In the genomic region with DNA sequence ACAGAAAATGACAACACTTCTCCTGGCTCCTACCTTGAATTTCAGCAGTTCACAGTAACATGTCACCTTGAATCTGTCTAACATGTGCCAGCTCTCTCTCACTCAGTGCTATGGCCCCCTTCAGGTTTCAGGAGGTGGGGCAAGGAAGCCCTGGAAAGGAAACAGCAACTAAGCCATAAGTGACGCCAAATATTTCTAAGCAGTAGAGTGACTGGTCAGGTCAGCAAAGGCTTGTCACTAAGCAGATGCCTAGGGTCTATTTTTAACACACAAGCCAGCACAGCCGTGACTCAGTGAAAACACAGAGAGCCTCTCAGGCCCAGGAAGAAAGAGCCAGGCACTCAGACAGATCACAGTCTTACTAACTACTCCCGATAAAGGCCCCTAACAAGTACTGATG, we compare ENCODE assay signal across 9 mouse cellular contexts. TPM values are rescaled to one million over a fixed set of nuclear protein-coding genes. Genes with fewer than 3 reads are reported as not detected.
DNase-seq lines count a peak whose midpoint lies in the region; ATAC-seq and TF ChIP-seq lines count a peak whose summit lies in the region.
"Had no signal": no experiment of that assay in that cellular context is flagged by ENCODE, and none has a peak within 500 bp of the region (broad histone marks: within the 10 kb centered on the region; RNA-seq: fewer than 3 reads in every experiment).

No protein-coding gene starts in this region.

- H3K4me3 ChIP-seq in hindbrain, postnatal 0 days (ENCODE audit: low read length): no peak overlapping the region
- no peak overlapping the region for H3K4me3 ChIP-seq in hindbrain, embryonic 14.5 days (replicated peaks; ENCODE audit: low read length)
- no peak overlapping the region for H3K4me3 ChIP-seq in midbrain, embryonic 14.5 days (replicated peaks; ENCODE audit: low read depth, low read length)
- H3K4me3 ChIP-seq: midbrain, embryonic 12.5 days had no signal

- 73% methylated on average over 3 of the region's 3 CpGs for WGBS in hindbrain, postnatal 0 days
- WGBS in hindbrain, embryonic 14.5 days: 82% methylated on average over 3 of the region's 3 CpGs
- 84% methylated on average over 3 of the region's 3 CpGs for WGBS in midbrain, embryonic 14.5 days

- H3K4me2 ChIP-seq in hindbrain, postnatal 0 days (ENCODE audit: low read depth, low read length): no peak overlapping the region
- no peak overlapping the region for H3K4me2 ChIP-seq in hindbrain, embryonic 14.5 days (replicated peaks)
- H3K4me2 ChIP-seq in midbrain, embryonic 14.5 days (ENCODE audit: low read length): no peak overlapping the region
- H3K4me2 ChIP-seq: midbrain, embryonic 12.5 days had no signal

- no peak overlapping the region for H3K9ac ChIP-seq in hindbrain, postnatal 0 days (replicated peaks; ENCODE audit: low read length)
- H3K9ac ChIP-seq in hindbrain, embryonic 14.5 days: no peak overlapping the region
- H3K9ac ChIP-seq in midbrain, embryonic 14.5 days (replicated peaks; ENCODE audit: low read length): no peak overlapping the region
- H3K9ac ChIP-seq: midbrain, embryonic 12.5 days had no signal

- peaks cover 1% of the 10 kb centered on the region; the same call in 1 of the 2 replicates for H3K36me3 ChIP-seq in hindbrain, postnatal 0 days (ENCODE audit: insufficient read depth, low read length)
- peaks cover 3% of the 10 kb centered on the region for H3K36me3 ChIP-seq in hindbrain, embryonic 14.5 days (replicated peaks; ENCODE audit: control insufficient read depth, insufficient read depth)
- H3K36me3 ChIP-seq in midbrain, embryonic 14.5 days (ENCODE audit: control insufficient read depth, insufficient read depth, low read length): peaks cover 8% of the 10 kb centered on the region; the same call in 1 of the 2 replicates

- DNase-seq in hindbrain, postnatal 0 days (ENCODE audit: low spot score): no peak
- DNase-seq in hindbrain, embryonic 14.5 days (ENCODE audit: low spot score): no peak
- peak; percentile 73 to 76 for DNase-seq in heart, adult 9 months (ENCODE audit: low spot score in 2 of 2)
- peak; percentile 49 for DNase-seq in lung, postnatal 10 days
- no peak for DNase-seq in cerebellum, adult 9-11 months
- DNase-seq in kidney, postnatal 25 days: no peak
- DNase-seq in midbrain, embryonic 14.5 days: no peak

- ATAC-seq in hindbrain, postnatal 0 days: no peak
- no peak for ATAC-seq in hindbrain, embryonic 14.5 days (ENCODE audit: low FRiP score)
- peak; percentile 61 for ATAC-seq in activated CD4-positive, CD25-positive, alpha-beta regulatory T cell, adult 4 months
- ATAC-seq in midbrain, embryonic 14.5 days (ENCODE audit: low FRiP score, low TSS enrichment): no peak

- TF ChIP-seq CTCF in hindbrain, postnatal 0 days (IDR thresholded peaks at IDR 0.05; ENCODE audit: low read depth): peak; percentile 21; the same call in 1 of the 2 replicates

- no peaks in the 10 kb centered on the region for H3K27me3 ChIP-seq in hindbrain, postnatal 0 days (ENCODE audit: insufficient read depth, low read length)
- H3K27me3 ChIP-seq in hindbrain, embryonic 14.5 days (ENCODE audit: control insufficient read depth, insufficient read depth, low read length): no peaks in the 10 kb centered on the region
- no peaks in the 10 kb centered on the region for H3K27me3 ChIP-seq in midbrain, embryonic 14.5 days (ENCODE audit: control insufficient read depth, insufficient read depth, low read length)
- H3K27me3 ChIP-seq: midbrain, embryonic 12.5 days had no signal

- no peaks in the 10 kb centered on the region for H3K4me1 ChIP-seq in hindbrain, postnatal 0 days (ENCODE audit: insufficient read depth, low read length)
- H3K4me1 ChIP-seq in hindbrain, embryonic 14.5 days (replicated peaks; ENCODE audit: control insufficient read depth, insufficient read depth, low read length): no peaks in the 10 kb centered on the region
- H3K4me1 ChIP-seq in midbrain, embryonic 14.5 days (ENCODE audit: control insufficient read depth, insufficient read depth, low read length): no peaks in the 10 kb centered on the region

- H3K9me3 ChIP-seq in hindbrain, postnatal 0 days (ENCODE audit: low read length): no peaks in the 10 kb centered on the region
- no peaks in the 10 kb centered on the region for H3K9me3 ChIP-seq in hindbrain, embryonic 14.5 days (ENCODE audit: control insufficient read depth, low read length)
- H3K9me3 ChIP-seq in midbrain, embryonic 14.5 days (ENCODE audit: control insufficient read depth, low read length): no peaks in the 10 kb centered on the region
- H3K9me3 ChIP-seq: midbrain, embryonic 12.5 days had no signal

- H3K27ac ChIP-seq in hindbrain, postnatal 0 days: no peak overlapping the region
- no peak overlapping the region for H3K27ac ChIP-seq in hindbrain, embryonic 14.5 days
- H3K27ac ChIP-seq in midbrain, embryonic 14.5 days (replicated peaks; ENCODE audit: low read depth, low read length): no peak overlapping the region
- H3K27ac ChIP-seq: midbrain, embryonic 12.5 days had no signal

RNA-seq across cellular contexts. Expression of gene Fyco1, which starts 6.6 kb away (rescaled TPM):
- total RNA-seq in hindbrain, postnatal 0 days (2014; rRNA removed): 10.1 and 11.9 TPM in 2 replicates
- polyA plus RNA-seq in hindbrain, postnatal 0 days (2015; fragmentation: Nextera tagmentation; extraction: Ambion mirVana): 8.2 and 8.6 TPM in 2 replicates
- 8.4 and 12.7 TPM in 2 replicates for polyA plus RNA-seq in hindbrain, embryonic 14.5 days (2014; fragmentation: Nextera tagmentation; extraction: Ambion mirVana)
- polyA plus RNA-seq in activated CD4-positive, CD25-positive, alpha-beta regulatory T cell, adult 4 months (2017; shearing (Covaris generic)): 10 to 100 TPM; 27.8 to 29.5 TPM
- 9.7 and 10.2 TPM in 2 replicates for polyA plus RNA-seq in midbrain, embryonic 14.5 days (2014; fragmentation: Nextera tagmentation; extraction: Ambion mirVana)

RNA-seq across cellular contexts. Expression of gene Xcr1, which starts 16.7 kb away (rescaled TPM):
- not detected in 2 replicates for total RNA-seq in hindbrain, postnatal 0 days (2014; rRNA removed)
- polyA plus RNA-seq in hindbrain, postnatal 0 days (2015; fragmentation: Nextera tagmentation; extraction: Ambion mirVana): 0.05 and 0.10 TPM in 2 replicates
- 0.05 and 0.09 TPM in 2 replicates for polyA plus RNA-seq in hindbrain, embryonic 14.5 days (2014; fragmentation: Nextera tagmentation; extraction: Ambion mirVana)
- polyA plus RNA-seq in activated CD4-positive, CD25-positive, alpha-beta regulatory T cell, adult 4 months (2017; shearing (Covaris generic)): under 1 TPM; 0.64 to 0.67 TPM
- polyA plus RNA-seq in midbrain, embryonic 14.5 days (2014; fragmentation: Nextera tagmentation; extraction: Ambion mirVana): 0.04 TPM in 1 of 2 replicates, not detected in the other
- polyA plus RNA-seq: midbrain, embryonic 12.5 days had no signal

RNA-seq across cellular contexts. Expression of gene Cxcr6, which starts 38.8 kb away (rescaled TPM):
- total RNA-seq in hindbrain, postnatal 0 days (2014; rRNA removed): not detected in 2 replicates
- polyA plus RNA-seq in hindbrain, postnatal 0 days (2015; fragmentation: Nextera tagmentation; extraction: Ambion mirVana): 0.18 TPM in 1 of 2 replicates, not detected in the other
- polyA plus RNA-seq in hindbrain, embryonic 14.5 days (2014; fragmentation: Nextera tagmentation; extraction: Ambion mirVana): 0.14 and 0.23 TPM in 2 replicates
- polyA plus RNA-seq in activated CD4-positive, CD25-positive, alpha-beta regulatory T cell, adult 4 months (2017; shearing (Covaris generic)): 100 to 1,000 TPM; 117 to 287 TPM
- 0.11 TPM in 2 replicates for polyA plus RNA-seq in midbrain, embryonic 14.5 days (2014; fragmentation: Nextera tagmentation; extraction: Ambion mirVana)

Comparison
In these comparisons a context has a peak if more than half of its experiments do, and no peak if none do; other contexts are left out.
1. DNase-seq: peak in heart, adult 9 months (2 of 2) and lung, postnatal 10 days (single experiment); none in hindbrain, postnatal 0 days (single experiment), hindbrain, embryonic 14.5 days (single experiment), cerebellum, adult 9-11 months (single experiment), kidney, postnatal 25 days (0 of 2) and midbrain, embryonic 14.5 days (single experiment).
2. RNA of gene Cxcr6, which starts 38.8 kb away (polyA plus RNA-seq): 117 to 287 TPM in activated CD4-positive, CD25-positive, alpha-beta regulatory T cell, adult 4 months; 0.14 to 0.23 TPM in hindbrain, embryonic 14.5 days, 0.11 TPM in midbrain, embryonic 14.5 days and 0.18 TPM in hindbrain, postnatal 0 days; every median in the first group is over 10 times any median in the second.